Mouse (Mus musculus): ENCODE measurements around the gene Leng1. TPM values are rescaled to one million over a fixed set of nuclear protein-coding genes. Genes with fewer than 3 reads are reported as not detected.
A peak's percentile ranks its signal among the peaks of the same experiment; 100 is the strongest.

Leng1 gene
- polyA plus RNA-seq, 1 experiment from 2014 or later, result 25.6 TPM

- no peak; the same call in 1 of the 2 replicates for ATAC-seq (ENCODE audit: low FRiP score, low read depth)
- Histone ChIP-seq H3K27ac (replicated peaks) (peak overlapping the region; percentile 96), H3K4me1 (peaks cover 37% of the 10 kb centered on the region), H3K4me2 (replicated peaks) (peak overlapping the region; percentile 83), H3K9me3 (no peaks in the 10 kb centered on the region), H3K4me3 (peak overlapping the region; percentile 99), H3K36me3 (peaks cover 20% of the 10 kb centered on the region), H3K27me3 (0 out of 2 replicates have a peak, but pooled peaks cover 5% of the 10 kb centered on the region), H3K9ac (replicated peaks) (peak overlapping the region; percentile 100)
- WGBS, result under 1% methylated on average over 43 of the region's 58 CpGs
Observed at GRCm38 (mm10) chr7:3645488-3646025, 20.1 kb downstream of the Leng1 start.

DNA sequence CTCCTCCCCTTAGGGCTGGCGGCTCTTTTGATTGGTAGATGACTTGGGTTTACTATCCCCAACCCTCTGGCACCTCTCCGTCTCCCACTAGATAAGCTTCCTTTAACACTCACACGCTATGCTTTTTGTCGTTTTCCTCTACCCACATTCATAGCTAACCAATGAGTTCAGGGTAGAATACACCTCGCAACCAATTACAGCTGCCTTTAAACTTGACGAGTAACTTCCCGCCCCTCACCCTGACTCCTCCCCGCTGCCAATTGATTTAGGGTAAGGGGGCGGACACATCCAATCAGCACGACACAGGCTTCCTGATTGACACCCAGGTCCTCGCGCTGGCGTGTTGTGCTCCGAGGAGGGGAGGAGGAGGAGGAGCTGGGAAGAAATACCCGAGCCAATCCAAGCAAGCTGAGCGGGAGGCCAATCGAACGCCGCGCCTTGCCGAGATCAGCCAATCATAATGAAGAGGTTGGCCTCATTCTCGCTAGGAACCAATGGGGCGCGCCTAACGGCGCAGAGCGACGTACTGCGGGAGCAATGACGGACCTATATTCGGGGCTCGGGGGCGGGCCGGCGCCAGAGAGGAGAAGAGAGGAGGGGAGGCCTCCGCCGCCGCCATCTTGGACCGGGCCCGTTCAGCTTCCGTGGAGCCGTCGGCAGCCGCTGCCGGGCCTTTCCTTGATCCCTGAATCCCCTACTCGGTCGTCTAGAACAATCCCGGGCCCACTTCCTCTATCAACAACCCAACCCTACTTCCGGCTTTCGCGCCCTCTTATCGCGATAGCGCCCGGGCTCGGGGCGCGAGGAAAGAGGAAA is 20.8 kb downstream of the Leng1 start, which contains the start of gene Cnot3:
Cnot3 (plus strand) TSS at position 597 of the 816 bp plus-strand sequence.
- peaks cover 37% of the 10 kb centered on the region for H3K4me1 ChIP-seq
- ATAC-seq (ENCODE audit: low FRiP score, low read depth), result peak; percentile 99
- WGBS, result 0% methylated on average over 48 of the region's 58 CpGs
- H3K27me3 ChIP-seq, result 0 out of 2 replicates have a peak, but pooled peaks cover 5% of the 10 kb centered on the region
- peaks cover 25% of the 10 kb centered on the region for H3K36me3 ChIP-seq
- H3K4me3 ChIP-seq, result peak within 1 kb of the TSS; percentile 99
- peak within 1 kb of the TSS; percentile 96 for H3K27ac ChIP-seq (replicated peaks)
- no peaks in the 10 kb centered on the region for H3K9me3 ChIP-seq
- peak within 1 kb of the TSS; percentile 83 for H3K4me2 ChIP-seq (replicated peaks)
- peak within 1 kb of the TSS; percentile 100 for H3K9ac ChIP-seq (replicated peaks)

- Histone ChIP-seq H3K4me3 (peak overlapping the region; percentile 99), H3K27ac (replicated peaks) (no peak overlapping the region; the same call in 1 of the 2 replicates)
- no peak for ATAC-seq (ENCODE audit: low FRiP score, low read depth)
Observed at GRCm38 (mm10) chr7:3644348-3644671, 21.3 kb downstream of the Leng1 start.

GRCm38 (mm10) chr7:3643843-3644242 is 21.8 kb downstream of the Leng1 start:
- Histone ChIP-seq H3K9me3 (no peaks in the 10 kb centered on the region), H3K27ac (replicated peaks) (no peak overlapping the region), H3K9ac (replicated peaks) (peak overlapping the region; percentile 31; the same call in 1 of the 2 replicates), H3K27me3 (0 out of 2 replicates have a peak, but pooled peaks cover 5% of the 10 kb centered on the region), H3K4me3 (peak overlapping the region; percentile 99), H3K4me2 (replicated peaks) (peak overlapping the region; percentile 65), H3K36me3 (peaks cover 35% of the 10 kb centered on the region), H3K4me1 (peaks cover 36% of the 10 kb centered on the region)
- WGBS, result 21% methylated on average over 9 of the region's 9 CpGs
- ATAC-seq (ENCODE audit: low FRiP score, low read depth), result no peak

More at GRCm38 (mm10) chr7:3644348-3644671, 21.3 kb downstream of the Leng1 start:
- Histone ChIP-seq H3K36me3 (peaks cover 31% of the 10 kb centered on the region), H3K4me1 (peaks cover 37% of the 10 kb centered on the region), H3K9me3 (no peaks in the 10 kb centered on the region), H3K27me3 (0 out of 2 replicates have a peak, but pooled peaks cover 5% of the 10 kb centered on the region), H3K9ac (replicated peaks) (peak overlapping the region; percentile 31; the same call in 1 of the 2 replicates), H3K4me2 (replicated peaks) (peak overlapping the region; percentile 65)
- 1% methylated on average over 11 of the region's 11 CpGs for WGBS

DNA sequence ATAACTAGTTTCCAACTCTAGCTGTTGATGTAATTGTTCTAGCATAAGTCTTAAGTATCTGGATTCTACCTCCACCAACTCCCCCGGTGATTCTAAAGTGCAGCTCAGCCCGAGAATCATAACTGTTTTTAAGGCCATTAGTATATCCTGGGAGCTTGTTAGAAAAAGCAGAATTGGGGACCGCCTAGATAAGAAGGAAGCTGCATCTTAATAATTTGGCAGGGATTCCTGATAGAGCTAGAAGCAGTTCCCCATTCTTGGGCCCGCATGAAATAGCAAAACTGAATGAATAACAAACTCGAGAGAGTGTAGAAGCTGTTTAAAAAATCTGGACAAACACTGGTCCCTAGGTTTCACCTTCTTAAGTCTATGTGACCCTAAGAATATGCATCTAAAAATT is 22.2 kb downstream of the Leng1 start:
- no peak for ATAC-seq (ENCODE audit: low FRiP score, low read depth)
- no peak overlapping the region for H3K27ac ChIP-seq (replicated peaks)
- H3K9me3 ChIP-seq, result no peaks in the 10 kb centered on the region
- WGBS, result 71% methylated on average over 5 of the region's 5 CpGs
- H3K9ac ChIP-seq (replicated peaks), result 0 out of 2 replicates have a peak overlapping the region, but pooled peaks have one; percentile 31
- H3K4me3 ChIP-seq, result no peak overlapping the region
- H3K4me2 ChIP-seq (replicated peaks), result no peak overlapping the region
- peaks cover 32% of the 10 kb centered on the region for H3K4me1 ChIP-seq
- 0 out of 2 replicates have a peak, but pooled peaks cover 5% of the 10 kb centered on the region for H3K27me3 ChIP-seq
- H3K36me3 ChIP-seq, result peaks cover 39% of the 10 kb centered on the region

GRCm38 (mm10) chr7:3630478-3630815 is 35.2 kb downstream of the Leng1 start:
- H3K9ac ChIP-seq (replicated peaks), result peak overlapping the region; percentile 82
- ATAC-seq (ENCODE audit: low FRiP score, low read depth), result no peak
- H3K27ac ChIP-seq (replicated peaks), result no peak overlapping the region
- no peaks in the 10 kb centered on the region for H3K27me3 ChIP-seq
- H3K4me3 ChIP-seq, result peak overlapping the region; percentile 73
- H3K36me3 ChIP-seq, result peaks cover 49% of the 10 kb centered on the region
- no peaks in the 10 kb centered on the region for H3K9me3 ChIP-seq
- peaks cover 24% of the 10 kb centered on the region for H3K4me1 ChIP-seq
- WGBS, result 50% methylated on average over 3 of the region's 3 CpGs
- H3K4me2 ChIP-seq (replicated peaks), result peak overlapping the region; percentile 97

DNA sequence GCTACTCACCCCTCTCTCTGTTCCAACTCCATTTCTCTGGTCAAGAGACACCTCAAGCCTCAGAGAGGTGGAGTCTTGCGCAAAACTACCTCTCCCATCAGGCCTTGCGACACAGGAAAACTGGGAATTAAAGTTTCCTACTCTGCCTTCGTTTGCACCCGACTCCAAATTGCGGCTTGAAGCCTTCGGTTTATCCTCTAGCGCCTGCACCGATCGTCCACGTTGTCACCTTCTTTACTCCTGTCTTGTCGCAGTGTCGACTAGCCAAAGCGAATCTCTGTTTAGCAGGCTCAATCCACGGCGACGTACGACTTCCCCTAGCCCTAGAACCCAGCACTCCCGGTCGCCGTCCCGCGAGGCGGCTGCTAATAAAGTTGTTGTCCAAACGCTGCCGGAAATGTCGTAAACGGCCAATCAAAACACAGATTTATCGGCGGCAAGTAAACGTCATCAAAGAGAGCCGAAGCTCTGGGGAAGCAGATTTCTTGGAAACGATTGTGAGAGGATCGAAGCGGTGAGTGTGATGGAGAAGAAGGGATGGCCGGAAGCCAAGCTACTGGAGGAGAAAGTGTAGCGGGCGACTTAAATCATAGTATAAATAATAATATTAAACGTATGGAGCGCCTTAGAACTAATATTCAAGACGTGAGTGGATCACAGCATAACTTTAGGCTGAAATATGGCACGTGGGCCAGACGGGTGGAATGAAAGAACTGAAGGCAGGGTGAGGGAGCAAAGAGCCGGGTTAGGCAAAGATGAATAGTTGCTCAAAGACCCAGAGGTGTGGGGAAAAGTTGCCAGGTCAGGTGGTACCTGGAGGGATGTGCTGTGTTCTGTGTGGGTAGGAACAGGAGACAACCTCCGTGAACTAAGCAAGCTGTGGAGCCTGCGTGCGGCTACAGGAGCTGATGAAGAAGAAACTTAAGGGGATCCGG is 35.8 kb downstream of the Leng1 start, which contains the start of the genes Tfpt and Prpf31:
Tfpt (minus strand) TSS at position 387 of the 935 bp plus-strand sequence.
Prpf31 (plus strand) TSS at position 443 of the 935 bp plus-strand sequence.
- H3K4me3 ChIP-seq, result peak within 1 kb of the TSS; percentile 73
- peak within 1 kb of the TSS; percentile 97 for H3K4me2 ChIP-seq (replicated peaks)
- peaks cover 49% of the 10 kb centered on the region for H3K36me3 ChIP-seq
- peak within 1 kb of the TSS; percentile 35 for H3K27ac ChIP-seq (replicated peaks)
- peak; percentile 88 for ATAC-seq (ENCODE audit: low FRiP score, low read depth)
- no peaks in the 10 kb centered on the region for H3K9me3 ChIP-seq
- peaks cover 24% of the 10 kb centered on the region for H3K4me1 ChIP-seq
- H3K9ac ChIP-seq (replicated peaks), result peak within 1 kb of the TSS; percentile 82
- under 1% methylated on average over 47 of the region's 47 CpGs for WGBS
- H3K27me3 ChIP-seq, result no peaks in the 10 kb centered on the region

GRCm38 (mm10) chr7:3629030-3629429 is 36.6 kb downstream of the Leng1 start:
- Histone ChIP-seq H3K4me3 (peak overlapping the region; percentile 73), H3K36me3 (peaks cover 50% of the 10 kb centered on the region), H3K27me3 (no peaks in the 10 kb centered on the region), H3K9me3 (no peaks in the 10 kb centered on the region), H3K9ac (replicated peaks) (peak overlapping the region; percentile 82), H3K4me1 (peaks cover 24% of the 10 kb centered on the region), H3K27ac (replicated peaks) (no peak overlapping the region), H3K4me2 (replicated peaks) (peak overlapping the region; percentile 97)
- 33% methylated on average over 4 of the region's 4 CpGs for WGBS
- peak; percentile 67 for ATAC-seq (ENCODE audit: low FRiP score, low read depth)

GRCm38 (mm10) chr7:3617242-3617995 is 48.2 kb downstream of the Leng1 start, which contains the start of gene Ndufa3:
TSS of gene Ndufa3 (plus strand) at chr7:3617373.
- Histone ChIP-seq H3K27me3 (no peaks in the 10 kb centered on the region), H3K9me3 (no peaks in the 10 kb centered on the region), H3K4me2 (replicated peaks) (peak within 1 kb of the TSS; percentile 70), H3K4me3 (peak within 1 kb of the TSS; percentile 73), H3K27ac (replicated peaks) (peak within 1 kb of the TSS; percentile 64), H3K9ac (replicated peaks) (peak within 1 kb of the TSS; percentile 84), H3K4me1 (peaks cover 7% of the 10 kb centered on the region; the same call in 1 of the 2 replicates), H3K36me3 (peaks cover 21% of the 10 kb centered on the region)
- WGBS, result 1% methylated on average over 31 of the region's 32 CpGs
- peak; percentile 97 for ATAC-seq (ENCODE audit: low FRiP score, low read depth)

GRCm38 (mm10) chr7:3616389-3617241 is 49.0 kb downstream of the Leng1 start:
- Histone ChIP-seq H3K4me2 (replicated peaks) (peak overlapping the region; percentile 70), H3K9me3 (no peaks in the 10 kb centered on the region), H3K36me3 (peaks cover 21% of the 10 kb centered on the region), H3K27ac (replicated peaks) (no peak overlapping the region), H3K4me1 (peaks cover 7% of the 10 kb centered on the region; the same call in 1 of the 2 replicates), H3K9ac (replicated peaks) (no peak overlapping the region), H3K4me3 (peak overlapping the region; percentile 73), H3K27me3 (no peaks in the 10 kb centered on the region)
- 46% methylated on average over 6 of the region's 6 CpGs for WGBS
- peak; percentile 72 for ATAC-seq (ENCODE audit: low FRiP score, low read depth)
